Mouse (Mus musculus): ENCODE results near the gene Srrm3.

The Srrm3 gene

DNA sequence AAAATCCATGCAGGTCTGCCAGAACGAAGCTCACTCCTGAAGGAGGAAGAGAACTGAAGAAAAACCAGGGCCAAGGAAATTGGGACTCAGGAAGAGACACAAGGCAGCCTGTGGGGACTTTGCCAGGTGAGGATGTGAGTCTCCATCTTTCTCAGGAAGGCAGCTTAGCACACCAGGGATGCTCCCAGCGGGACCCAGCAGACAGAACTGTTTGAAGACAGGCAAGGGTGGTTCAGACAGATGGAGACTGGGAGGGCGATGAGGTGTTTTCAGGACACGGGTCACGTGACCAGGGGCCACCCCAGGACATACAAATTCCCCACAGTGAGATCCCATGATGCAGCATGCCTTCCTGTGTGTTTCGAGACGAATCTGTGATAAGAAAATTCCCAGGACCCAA is 11.8 kb downstream of the Srrm3 start:
- CTCF ChIA-PET: no interaction called here

DNA sequence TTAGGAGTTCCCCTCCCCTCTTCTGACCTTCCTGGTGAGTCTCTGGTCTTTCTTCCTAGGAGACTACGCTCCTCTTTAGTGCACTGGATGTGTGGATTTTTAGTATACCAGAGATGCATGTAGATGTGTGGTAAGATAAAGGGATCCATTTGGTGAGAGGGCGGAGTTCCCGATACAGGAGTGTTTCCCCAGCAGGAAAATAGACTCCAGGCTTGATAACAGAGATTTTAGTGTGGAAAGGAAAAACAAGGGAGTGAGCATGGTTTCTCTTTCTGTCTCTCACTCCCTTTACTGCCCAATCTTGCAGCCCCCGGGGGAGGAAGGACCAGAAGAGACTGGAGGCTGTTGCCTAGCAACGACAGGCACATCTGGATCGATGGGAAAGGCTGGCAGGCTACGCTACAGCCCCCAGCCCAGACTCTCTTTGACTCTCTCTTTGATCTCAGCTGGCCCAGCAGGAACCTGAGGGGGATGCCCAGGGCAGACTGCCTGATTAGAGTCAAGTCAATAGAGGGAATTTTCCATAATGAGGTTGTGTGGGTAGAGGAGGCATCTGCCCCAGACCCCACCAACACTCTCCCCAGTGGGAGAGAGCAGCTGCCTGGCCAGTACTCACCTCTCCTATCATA is 15.7 kb downstream of the Srrm3 start:
- CTCF ChIA-PET: no interaction called here

DNA sequence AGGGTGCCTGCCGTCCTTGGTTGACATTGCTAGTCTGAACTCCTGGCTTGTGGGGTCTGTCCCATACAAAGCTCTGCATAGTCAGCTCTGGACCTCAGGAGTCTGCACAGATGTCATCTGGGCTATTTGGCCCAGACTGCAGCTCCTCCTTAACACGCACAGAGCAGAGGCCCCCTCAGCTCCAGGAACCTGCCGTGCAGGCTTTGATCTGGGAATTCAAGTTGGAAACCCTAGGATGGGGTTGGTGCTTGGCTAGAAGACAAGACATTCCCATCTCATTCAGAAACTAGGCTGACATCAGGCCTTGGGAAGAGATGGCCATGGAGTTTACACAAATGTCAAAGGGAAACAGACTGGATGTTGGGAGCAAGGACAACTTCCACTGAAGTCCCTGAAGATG is 17.8 kb downstream of the Srrm3 start:
- CTCF ChIA-PET: no interaction called here

DNA sequence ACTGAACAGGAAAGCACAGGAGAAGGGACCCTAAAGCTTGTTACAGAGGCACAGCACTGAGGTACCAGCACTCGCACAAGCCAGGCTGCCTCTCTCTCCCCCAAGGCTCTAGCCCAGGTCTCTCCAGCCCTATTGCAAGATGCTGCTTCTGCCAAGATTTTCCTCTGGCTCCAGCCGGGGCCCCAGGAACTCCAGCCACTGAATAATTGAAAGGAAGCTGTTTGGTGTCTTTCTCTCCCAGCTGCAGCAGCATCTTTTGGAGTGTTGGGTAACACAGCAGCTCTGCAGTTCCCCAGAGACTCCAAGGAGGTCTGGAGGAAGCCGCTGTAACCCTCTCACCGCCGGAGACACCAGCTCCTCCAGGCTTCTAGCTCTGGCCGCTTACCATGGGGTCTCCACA is 19.5 kb downstream of the Srrm3 start:
- CTCF ChIA-PET: interaction anchor here (0.7 kb wide), 1 partner anchor 236 kb away, joined by 6 read pairs; no protein-coding TSS in a partner anchor

DNA sequence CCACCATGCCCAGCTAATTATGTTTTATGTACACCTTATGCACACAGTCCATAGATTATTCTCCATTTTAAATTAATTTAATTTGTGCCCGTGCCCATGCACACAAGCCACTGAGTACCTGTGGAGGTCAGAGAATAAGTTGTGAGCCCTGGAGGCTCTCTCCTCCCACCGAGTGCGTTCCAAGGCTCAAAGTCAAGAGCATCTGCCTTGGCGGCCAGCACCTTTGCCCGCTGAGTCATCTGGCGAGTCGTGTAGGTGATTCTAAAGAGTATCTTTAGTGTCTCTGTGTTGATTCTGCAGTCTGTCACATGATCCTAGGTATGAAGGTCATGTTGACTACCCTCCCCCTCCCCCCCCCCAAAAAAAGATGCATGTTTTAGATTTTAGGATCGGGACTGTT is 22.7 kb downstream of the Srrm3 start:
- CTCF ChIA-PET: interaction anchor here (0.7 kb wide), 1 partner anchor 77 kb away, joined by 4 read pairs; no protein-coding TSS in a partner anchor

DNA sequence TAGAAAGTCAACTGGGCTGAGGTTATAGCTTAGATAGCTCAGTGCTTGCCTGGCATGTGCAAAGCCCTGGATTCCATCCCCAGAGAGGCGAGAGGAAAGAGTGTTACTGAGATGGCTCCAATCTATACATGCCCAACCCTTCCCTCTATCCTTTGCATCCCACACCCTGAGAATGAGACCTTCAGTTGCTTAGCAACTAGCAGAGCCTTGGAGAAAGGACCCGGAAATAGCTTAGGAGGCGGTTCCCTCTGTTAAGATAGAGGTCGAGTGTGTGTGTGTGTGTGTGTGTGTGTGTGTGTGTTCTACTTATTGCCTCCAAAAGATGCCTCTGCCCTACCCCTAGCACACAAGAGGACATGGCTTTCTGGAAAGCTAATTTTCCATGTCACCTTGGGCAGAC is 26.0 kb downstream of the Srrm3 start:
- CTCF ChIA-PET: no interaction called here

DNA sequence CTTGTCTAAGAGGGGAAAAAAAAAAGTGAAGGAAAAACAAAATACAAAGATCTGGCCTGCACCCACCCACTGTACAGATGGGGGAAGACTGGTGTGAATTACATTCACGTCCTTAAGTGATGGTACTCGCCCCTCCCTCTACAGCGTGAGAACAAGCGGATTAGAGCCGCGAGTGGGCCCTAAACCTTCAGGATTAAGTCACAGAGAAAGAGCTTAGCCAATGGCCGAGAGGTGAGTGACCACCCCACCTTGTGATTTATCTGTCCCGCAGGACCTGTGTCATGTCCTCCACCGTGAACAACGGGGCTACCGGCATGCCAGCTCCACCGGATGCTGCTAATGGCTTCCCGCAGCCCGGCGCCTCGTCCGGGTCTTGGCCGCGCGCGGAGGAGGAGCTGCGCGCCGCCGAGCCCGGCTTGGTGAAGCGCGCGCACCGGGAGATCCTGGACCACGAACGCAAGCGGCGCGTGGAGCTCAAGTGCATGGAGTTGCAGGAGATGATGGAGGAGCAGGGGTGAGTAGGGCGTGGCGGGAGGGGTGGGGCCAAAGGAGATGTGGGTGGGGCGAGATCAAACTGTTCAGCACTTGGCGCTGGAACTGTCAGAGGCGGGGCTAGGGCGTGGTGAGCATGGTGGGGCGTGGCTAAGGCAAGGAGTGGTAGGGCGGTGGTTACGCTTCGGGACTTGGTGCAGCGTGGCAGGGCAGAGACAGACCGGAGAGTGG is 28.2 kb downstream of the Srrm3 start:
- CTCF ChIA-PET: no interaction called here

DNA sequence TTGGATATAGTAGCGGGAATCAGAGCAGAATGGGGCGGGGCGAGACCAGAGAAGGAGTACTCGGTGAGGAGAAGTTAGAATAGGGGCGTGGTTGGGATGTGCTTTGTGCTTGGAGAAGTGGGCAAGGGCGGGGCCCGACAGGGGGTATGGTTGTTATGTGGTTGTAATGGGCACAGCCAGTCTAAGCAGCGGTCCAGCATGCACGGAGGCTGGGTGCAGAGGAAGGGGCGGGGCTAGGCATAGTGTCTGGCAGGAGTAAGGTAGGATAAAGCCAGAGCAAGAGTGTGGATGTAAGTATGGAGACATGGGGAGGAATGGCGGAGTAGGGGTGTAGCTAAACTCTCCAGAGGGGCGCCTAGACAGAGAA is 28.8 kb downstream of the Srrm3 start:
- CTCF ChIA-PET: no interaction called here

DNA sequence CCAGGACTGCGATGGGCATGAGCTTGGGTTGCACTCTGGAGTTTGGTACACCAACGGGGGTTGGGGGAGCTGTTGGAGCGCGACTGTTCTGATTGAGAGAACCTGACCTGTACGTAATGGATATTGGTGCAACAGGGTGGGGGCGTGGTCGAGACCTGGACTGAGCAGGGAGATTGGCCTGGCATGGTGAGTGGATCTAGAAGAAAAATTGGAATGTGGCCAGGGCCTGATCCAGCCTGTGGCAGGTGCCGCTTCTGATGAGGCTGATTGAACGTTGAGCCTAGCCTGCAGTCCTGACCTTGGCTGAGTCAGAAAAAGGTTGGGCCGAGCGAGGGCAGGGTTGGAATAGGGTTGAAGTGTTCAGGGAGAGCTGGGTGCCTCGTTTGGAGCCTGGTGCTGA is 29.3 kb downstream of the Srrm3 start:
- CTCF ChIA-PET: no interaction called here

DNA sequence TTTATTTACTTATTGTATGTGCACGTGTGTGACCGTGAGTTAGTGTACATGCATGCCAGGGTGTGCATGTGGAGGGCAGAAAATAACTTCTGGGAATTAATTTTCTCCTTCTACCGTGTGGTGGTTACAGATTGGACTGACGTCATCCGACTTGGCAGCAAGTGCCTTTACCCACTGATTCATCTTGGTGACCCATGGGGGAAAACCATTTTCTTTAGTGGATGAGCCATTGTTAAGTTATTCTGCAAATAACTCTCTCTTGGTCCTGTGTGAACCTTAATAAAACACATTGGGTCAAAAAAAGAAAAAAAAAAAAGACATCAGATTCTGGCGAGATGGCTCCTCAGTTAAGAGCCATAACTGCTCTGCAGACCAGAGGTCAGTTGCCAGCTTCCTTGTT is 35.0 kb downstream of the Srrm3 start:
- CTCF ChIA-PET: no interaction called here

DNA sequence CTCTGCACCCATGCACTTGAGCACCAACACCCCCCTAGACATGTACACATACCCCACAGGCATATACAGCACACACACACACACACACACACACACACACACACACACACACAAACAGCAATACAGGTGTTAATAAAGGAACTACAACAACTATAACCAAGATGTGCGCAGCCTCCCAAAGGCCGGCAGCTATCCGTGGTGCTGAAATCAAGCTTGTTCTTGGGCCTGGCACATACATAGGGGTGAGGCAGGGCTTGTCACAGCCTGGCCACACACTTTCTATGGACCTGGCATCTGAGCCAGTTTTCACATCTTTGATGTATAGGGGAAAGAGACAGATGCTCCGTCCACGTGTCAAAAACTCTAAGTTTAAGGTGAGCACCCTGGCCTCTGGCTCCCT is 36.7 kb downstream of the Srrm3 start:
- CTCF ChIA-PET: no interaction called here

DNA sequence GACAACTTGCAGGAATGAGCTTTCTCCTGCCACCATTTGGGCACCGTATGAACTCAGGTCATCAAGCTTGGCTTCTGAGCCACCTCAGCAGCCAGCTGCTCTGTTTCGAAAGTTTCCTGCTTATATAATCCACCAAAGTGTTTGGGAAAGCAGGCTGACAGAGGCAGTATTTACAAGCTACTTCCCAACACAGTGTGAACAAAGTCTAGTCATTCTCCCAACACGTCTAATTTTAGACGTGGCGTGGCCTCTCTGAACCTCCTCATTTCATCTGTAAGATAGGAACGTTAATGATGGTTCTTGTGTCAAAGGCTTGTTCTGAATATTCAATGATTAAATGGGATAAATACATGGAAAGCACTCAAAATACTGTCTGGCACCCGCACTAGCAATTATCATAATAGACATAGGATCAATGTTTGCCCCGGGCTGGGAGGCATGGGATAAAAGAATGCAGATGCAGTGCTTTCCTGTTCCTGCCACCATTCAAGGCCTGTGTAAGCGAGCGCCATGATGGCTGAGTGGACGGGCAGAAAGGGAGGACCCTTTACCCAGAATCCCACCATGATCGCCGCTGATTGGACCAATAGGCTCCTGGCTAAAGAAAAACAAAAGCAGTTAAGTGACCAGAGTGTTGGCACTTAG is 39.1 kb downstream of the Srrm3 start:
- CTCF ChIA-PET: no interaction called here

DNA sequence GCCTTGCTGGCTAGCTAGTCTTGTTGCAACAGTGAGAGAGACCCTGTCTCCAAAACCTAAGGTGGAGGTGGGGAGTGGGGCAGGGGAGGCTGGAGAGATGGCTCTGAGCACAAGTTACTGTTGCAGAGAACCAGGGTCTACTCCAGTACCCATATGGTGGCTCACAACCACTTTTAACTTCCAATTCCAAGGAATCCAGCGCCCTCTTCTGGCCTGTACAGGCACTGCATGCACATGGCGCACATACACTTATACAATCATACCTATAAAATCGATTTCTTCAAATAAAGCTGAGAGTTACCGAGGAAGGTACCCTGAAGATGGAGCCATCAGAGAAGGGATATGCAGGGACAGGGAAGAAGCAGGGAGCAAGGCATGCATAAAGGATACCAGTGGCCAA is 40.8 kb downstream of the Srrm3 start:
- CTCF ChIA-PET: no interaction called here

DNA sequence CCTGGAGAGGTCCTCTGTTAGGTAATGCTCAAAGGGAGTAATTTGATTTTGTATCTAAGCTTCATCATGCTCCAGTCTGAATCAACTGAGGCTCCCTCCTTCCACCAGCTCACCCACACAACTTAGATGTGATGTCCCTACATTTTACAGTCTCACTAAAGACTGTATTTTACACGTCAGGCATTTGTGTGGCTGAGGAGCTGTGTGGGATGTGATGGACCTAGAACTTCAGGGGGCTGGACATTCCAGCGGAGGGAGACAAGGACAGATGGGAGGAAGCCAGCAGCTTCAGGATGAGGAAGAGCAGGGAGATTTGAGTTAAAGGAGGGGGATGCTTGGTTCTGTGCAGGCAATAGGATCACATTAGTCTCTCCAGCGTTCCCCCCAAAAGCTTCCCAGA is 41.2 kb downstream of the Srrm3 start:
- CTCF ChIA-PET: no interaction called here

DNA sequence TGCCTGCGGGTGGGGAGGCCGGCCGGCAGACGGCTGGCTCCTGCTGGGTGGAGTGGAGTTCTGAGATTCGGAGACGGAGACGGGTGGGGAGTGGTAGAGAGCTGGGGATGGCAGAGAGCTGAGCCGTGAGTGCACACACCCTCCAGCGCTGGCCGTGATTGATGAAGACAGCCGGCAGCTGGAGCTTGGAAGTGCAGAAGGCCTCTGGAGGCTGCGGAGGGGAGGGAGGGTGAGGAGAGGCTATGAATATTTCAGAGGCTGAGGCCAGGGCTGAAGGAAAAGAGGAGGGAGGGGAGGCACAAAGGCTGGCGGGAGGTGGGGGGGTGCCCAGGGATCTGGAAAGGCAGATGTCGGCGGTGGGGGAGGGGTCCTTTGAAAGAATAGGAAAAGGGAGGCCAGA is 44.3 kb downstream of the Srrm3 start:
- CTCF ChIA-PET: interaction anchor here (0.6 kb wide), 1 partner anchor 77 kb away, joined by 3 read pairs; no protein-coding TSS in a partner anchor

DNA sequence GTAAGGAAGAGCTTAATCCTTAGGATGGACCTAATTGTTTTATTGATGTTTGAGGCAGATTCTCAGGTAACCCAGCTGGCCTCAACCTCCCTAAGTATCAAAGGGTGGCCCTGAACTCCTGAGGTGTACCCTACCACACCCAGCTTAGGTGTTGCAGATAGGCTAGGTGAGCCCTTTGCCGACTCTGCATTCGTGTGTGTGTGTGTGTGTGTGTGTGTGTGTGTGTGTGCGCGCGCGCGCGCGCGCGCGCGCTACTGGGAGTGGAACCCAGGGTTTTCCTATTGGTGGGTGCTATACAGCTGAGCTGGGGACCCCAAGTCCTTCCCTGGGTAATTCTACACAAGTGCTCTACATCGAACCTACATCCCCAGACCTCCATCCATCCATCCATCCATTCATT is 44.8 kb downstream of the Srrm3 start:
- CTCF ChIA-PET: interaction anchor here (0.6 kb wide), 1 partner anchor 77 kb away, joined by 3 read pairs; no protein-coding TSS in a partner anchor

DNA sequence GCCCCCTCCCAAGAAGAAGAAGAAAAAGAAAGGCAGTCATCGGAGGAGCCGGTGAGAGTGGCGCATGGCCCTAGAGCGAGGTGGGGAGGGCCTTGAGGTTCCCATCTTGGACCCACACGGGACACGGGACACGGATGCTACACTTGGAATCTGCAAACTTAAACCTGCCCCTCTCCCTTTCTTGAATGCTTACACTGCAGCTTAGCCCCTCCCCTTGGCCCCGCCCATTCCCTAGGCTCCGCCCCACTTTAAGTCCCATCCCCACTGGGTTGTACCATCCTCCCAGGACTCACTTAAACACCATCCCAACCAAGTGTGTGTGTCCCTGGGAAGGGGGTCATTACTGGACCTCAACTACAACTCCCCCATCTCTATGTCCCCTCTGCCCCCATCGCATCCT is 45.7 kb downstream of the Srrm3 start:
- CTCF ChIA-PET: no interaction called here

DNA sequence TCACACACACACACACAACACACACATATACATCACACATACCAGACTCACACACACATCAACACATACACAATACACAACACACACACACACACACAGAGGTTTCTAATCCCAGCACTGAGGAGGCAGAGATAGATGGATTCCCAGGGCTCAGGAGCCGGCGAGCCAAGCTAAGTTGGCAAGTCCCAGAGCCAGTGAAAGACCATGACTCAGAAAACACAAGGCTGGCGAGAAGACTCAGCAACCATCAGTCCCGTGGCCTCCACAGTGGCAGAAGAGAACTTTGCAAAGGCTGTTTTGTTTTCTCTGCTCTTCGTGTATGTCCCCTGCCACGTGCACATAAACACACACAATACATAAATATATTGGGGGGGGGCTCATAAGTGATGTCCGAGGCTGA is 47.0 kb downstream of the Srrm3 start:
- CTCF ChIA-PET: interaction anchor here (0.7 kb wide), 1 partner anchor 1152 kb away, joined by 4 read pairs; no protein-coding TSS in a partner anchor

DNA sequence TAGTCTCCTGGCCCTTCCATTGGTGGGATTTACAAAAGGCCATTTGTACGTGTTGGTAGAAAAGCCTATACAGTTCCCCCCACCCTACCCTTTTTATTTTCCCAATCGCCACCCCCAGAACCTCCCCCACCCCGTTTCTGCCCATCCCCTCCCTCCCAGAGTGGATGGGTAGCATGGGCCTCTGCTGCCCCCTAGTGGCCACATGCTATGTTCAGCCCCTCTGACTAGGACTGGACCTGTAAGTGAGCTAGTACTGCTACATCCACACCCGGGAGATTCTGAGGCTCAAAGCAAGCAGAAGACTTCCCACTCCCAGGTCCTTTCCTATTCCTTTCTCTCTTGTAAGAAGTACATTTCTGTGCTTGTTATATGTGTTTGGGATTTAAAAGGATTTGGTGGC is 48.5 kb downstream of the Srrm3 start:
- CTCF ChIA-PET: interaction anchor here (0.6 kb wide), 1 partner anchor 160 kb away, joined by 8 read pairs; no protein-coding TSS in a partner anchor

DNA sequence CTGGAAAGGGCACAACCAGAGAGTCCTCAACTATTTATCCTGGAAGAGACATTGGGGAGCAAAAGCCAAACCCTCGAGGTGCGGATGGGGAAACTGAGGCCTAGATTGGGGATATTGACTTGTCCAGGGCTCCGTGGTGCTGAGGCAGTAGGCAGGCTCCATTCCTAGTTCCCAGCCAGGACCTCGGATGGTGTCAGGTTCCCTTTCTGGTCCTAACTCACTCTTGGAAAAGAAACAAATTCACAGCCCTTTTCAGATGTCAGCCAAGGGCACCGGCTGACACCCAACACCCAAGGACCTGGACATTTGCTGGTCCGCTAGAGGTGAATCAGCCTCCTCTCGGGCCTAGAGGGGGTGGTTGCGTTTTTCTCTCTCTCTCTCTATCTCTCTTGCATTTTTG is 60.0 kb downstream of the Srrm3 start:
- CTCF ChIA-PET: no interaction called here

DNA sequence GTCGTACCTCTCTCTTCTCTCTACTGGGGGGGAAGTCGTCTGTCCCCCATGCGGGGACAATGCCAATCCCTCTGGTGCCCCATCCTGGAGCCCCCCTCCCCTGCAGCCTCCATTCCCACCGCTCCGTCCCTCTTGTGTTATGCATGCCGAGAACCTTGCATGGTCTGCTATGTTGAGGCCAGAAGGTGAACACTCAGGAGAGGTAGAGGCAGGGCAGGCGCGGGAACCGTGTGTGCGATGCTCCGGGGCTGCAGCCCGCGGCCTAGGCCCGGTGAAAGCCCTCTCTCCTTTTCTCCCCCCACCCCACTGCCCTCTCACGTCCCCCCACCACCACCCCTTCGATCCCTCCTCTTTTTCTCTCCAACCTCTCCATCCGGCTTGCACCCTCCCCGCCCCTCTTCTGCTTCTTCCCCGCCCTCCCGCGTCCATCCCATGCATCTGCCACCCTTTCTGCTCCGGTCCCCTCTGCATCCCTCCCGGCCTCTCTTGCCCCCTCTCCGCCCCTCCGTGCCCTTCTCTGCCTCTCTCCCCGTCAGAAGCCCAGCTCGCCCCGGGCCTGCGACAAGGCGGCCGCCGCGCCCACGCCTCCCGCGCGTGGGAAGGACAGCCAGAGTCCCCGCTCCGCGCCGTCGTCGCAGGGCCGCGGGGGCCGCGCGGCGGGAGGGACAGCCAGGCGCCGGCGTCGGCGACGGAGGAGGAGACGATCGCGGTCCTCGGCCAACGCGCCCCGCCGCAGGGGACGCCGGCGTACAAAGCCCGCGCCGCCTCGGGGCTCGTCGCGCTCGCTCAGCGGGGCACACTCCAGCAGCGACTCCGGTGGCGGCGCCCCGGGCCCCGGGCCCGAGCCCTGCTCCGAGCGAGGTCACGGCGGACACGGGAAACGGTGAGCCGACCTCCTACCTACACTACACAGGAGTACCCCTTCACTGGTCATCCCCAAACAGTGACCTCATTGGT is 61.2 kb downstream of the Srrm3 start:
- CTCF ChIA-PET: no interaction called here

DNA sequence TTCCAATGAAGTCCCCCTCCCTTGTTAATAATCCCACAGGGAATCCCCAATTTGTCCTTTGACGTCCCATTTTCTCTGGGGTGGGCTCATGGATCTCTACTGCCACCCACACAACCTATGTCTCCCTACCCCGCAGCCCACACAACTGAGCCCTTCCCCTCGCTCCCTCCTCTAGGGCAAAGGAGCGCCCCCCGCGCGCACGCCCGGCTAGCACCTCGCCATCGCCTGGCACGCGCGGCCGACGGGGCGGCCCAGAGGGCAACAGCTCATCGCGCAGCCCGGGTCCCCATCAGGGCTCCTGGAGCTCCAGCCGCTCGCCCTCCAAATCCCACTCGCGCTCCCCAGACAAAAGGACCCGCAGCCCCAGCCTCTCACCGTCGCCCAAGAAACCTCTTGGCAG is 62.0 kb downstream of the Srrm3 start:
- CTCF ChIA-PET: no interaction called here

Data from spleen, embryonic (tissue).